Mouse (Mus musculus) right cerebral cortex, adult 18-20 months (tissue): ENCODE results near the gene Ifitm1.

Experiments used
- DNase-seq: peaks from one replicate; pipeline ENCODE4 v3.0.0; 2022; ENCODE audit warnings: mixed read lengths

Gene Ifitm1

GRCm38 (mm10) chr7:141019028-141019427 lies 52.0 kb downstream of the Ifitm1 start:
- no peak for DNase-seq
